Mouse (Mus musculus) kidney, embryonic 16.5 days (tissue): ENCODE data around the gene 1700001F09Rik. TPM values are rescaled to one million over a fixed set of nuclear protein-coding genes. Genes with fewer than 3 reads are reported as not detected.

ENCODE experiments used
- polyA plus RNA-seq: library from polyadenylated mRNA; unstranded; fragments of >200 nt; fragmentation: Nextera tagmentation; extraction: Ambion mirVana; gene quantifications from 2 replicates; pipeline ENCODE4 v1.2.1, GENCODE M21; 2015

1700001F09Rik gene
- polyA plus RNA-seq, 1 experiment from 2014 or later = not detected

Other genes starting within 250 kb of the 1700001F09Rik start
- 0.11 TPM in 1 of 2 replicates, not detected in the other for gene Gm8104, start 247.2 kb downstream of the 1700001F09Rik start, polyA plus RNA-seq
- not detected in 2 replicates for gene Gm7233, start 167.9 kb downstream of the 1700001F09Rik start, polyA plus RNA-seq
- gene Gm8122, start 112.5 kb downstream of the 1700001F09Rik start, polyA plus RNA-seq = not detected in 2 replicates
- gene Gm8126, start 89.2 kb downstream of the 1700001F09Rik start, polyA plus RNA-seq = not detected in 2 replicates
- not detected in 2 replicates for gene Gm9732, start 72.8 kb downstream of the 1700001F09Rik start, polyA plus RNA-seq
- not detected in 2 replicates for gene Gm8127, start 54.0 kb downstream of the 1700001F09Rik start, polyA plus RNA-seq
- gene Gm8138, start 68.5 kb upstream of the 1700001F09Rik start, polyA plus RNA-seq = not detected in 2 replicates
- gene Gm5799, start 195.8 kb upstream of the 1700001F09Rik start, polyA plus RNA-seq = not detected in 2 replicates
- not detected in 2 replicates for gene Gm17654, start 231.3 kb upstream of the 1700001F09Rik start, polyA plus RNA-seq